Mouse (Mus musculus) heart, embryonic 11.5 days (tissue): ENCODE results near the gene Mgat3. TPM values are rescaled to one million over a fixed set of nuclear protein-coding genes. Genes with fewer than 3 reads are reported as not detected.

Experiments
- ATAC-seq: fragments of 200-750 bp; cut with Nextera tagmentation; replicated peaks from 2 replicates; pipeline ENCODE4 v1.8.0; 2017; ENCODE audit warnings: moderate library complexity; ENCODE audit not compliant: insufficient number of reproducible peaks, low FRiP score, low TSS enrichment
- H3K27ac ChIP-seq: fragments of 300-500 bp; sonication (generic); 2 replicates; pipeline ENCODE4 v1.5.1; 2014; ENCODE audit warnings: mild to moderate bottlenecking, low read depth, low read length
- H3K27me3 ChIP-seq: fragments of 300-500 bp; sonication (generic); 2 replicates; pipeline ENCODE4 v1.6.1; 2014; ENCODE audit warnings: mild to moderate bottlenecking, low read length, mixed read lengths; ENCODE audit not compliant: control insufficient read depth, insufficient read depth
- H3K36me3 ChIP-seq: fragments of 300-500 bp; sonication (generic); 2 replicates; pipeline ENCODE4 v1.6.1; 2014; ENCODE audit warnings: mild to moderate bottlenecking, low read length, moderate library complexity, mixed read lengths; ENCODE audit not compliant: control insufficient read depth, insufficient read depth
- H3K4me1 ChIP-seq: fragments of 300-500 bp; sonication (generic); 2 replicates; pipeline ENCODE4 v1.6.1; 2014; ENCODE audit warnings: low read length; ENCODE audit not compliant: control insufficient read depth, insufficient read depth
- H3K4me2 ChIP-seq: fragments of 300-500 bp; sonication (generic); 2 replicates; pipeline ENCODE4 v1.6.1; 2014; ENCODE audit warnings: mild to moderate bottlenecking, moderate library complexity
- H3K4me3 ChIP-seq: fragments of 300-500 bp; sonication (generic); 2 replicates; pipeline ENCODE4 v1.5.1; 2014; ENCODE audit warnings: low read depth, low read length
- H3K9ac ChIP-seq: fragments of 300-500 bp; sonication (generic); 2 replicates; pipeline ENCODE4 v1.6.1; 2014; ENCODE audit warnings: mild to moderate bottlenecking, low read depth, low read length, moderate library complexity
- H3K9me3 ChIP-seq: fragments of 300-500 bp; sonication (generic); replicated peaks from 2 replicates; pipeline ENCODE4 v1.6.1; 2016; ENCODE audit warnings: low read length; ENCODE audit not compliant: control insufficient read depth
- WGBS: fragments of 180-500 bp; shearing (Covaris S2); extraction: QIAGEN DNeasy Blood & Tissue Kit; methylation state at CpG from one replicate; pipeline ENCODE4 v1.1.7; 2014; ENCODE audit not compliant: insufficient replicate concordance; 5-methylcytosine and 5-hydroxymethylcytosine counted together
- polyA plus RNA-seq: library from polyadenylated mRNA; unstranded; fragments of >200 nt; fragmentation: Nextera tagmentation; extraction: Ambion mirVana; gene quantifications from 2 replicates; pipeline ENCODE4 v1.2.1, GENCODE M21; 2014

Gene Mgat3
- polyA plus RNA-seq, 1 experiment from 2014 or later, result 2.1 TPM

DNA sequence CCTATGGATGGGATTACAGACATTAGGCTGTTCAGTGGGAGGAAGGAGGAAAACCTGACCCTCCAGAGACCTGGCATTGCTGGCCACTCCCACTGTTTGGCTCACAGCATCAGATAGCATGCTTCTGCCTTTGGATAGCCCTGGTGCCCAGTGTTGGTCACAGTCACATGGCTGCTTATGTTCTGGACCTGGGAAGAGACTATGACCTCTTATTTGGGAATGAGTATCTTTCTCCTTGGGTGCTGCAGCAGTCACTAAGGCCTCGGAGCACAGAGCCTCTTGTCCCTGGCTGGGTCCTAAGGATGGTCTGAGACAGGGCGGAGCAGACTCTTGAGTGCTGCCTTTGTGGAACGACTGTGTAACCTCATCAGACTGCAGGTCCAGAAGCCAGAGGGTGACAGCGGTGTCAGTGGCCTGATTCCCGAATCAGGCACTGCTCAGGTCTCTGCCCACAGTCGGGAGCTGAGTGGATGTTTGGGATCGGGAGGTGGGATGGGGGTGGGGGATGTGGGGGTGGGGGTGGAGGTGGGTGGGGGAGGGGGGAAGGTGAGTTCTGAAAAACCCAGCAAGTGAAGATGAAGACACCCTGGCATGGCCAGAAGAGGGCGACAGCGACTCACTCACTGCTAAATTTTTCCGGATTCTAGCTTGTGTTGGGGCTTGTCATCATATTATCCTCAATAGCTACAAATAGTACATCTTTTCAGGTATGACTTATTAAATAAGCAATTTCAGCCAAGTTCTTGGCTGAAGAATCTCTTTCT is 42.4 kb downstream of the Mgat3 start:
- ATAC-seq, result 0 out of 2 replicates have a peak, but pooled peaks have one; percentile 16
- H3K27ac ChIP-seq, result no peak overlapping the region

DNA sequence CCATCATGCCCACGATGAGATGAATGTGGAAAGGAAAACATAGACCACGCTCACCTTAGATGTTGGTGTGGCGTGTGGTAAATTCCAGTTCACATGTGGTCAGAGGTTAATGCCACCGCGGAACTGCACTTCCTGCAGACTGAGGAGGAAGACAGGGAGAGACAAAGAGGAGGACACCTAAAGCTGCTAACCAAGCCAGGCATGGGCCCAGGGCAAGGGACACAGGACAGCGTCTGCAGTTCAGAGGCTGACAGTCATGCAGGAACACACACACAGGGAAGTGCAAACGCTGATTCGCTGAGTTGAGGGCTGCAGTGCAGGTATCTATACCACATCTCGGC is 42.9 kb downstream of the Mgat3 start:
- no peaks in the 10 kb centered on the region for H3K4me1 ChIP-seq
- no peaks in the 10 kb centered on the region for H3K9me3 ChIP-seq
- H3K36me3 ChIP-seq, result peaks cover 3% of the 10 kb centered on the region; the same call in 1 of the 2 replicates
- no peak overlapping the region for H3K9ac ChIP-seq
- ATAC-seq, result no peak
- no peak overlapping the region for H3K4me3 ChIP-seq
- H3K4me2 ChIP-seq, result no peak overlapping the region
- no peak overlapping the region for H3K27ac ChIP-seq
- whole genome bisulfite sequencing, result 61% methylated on average over 9 of the region's 9 CpGs
- no peaks in the 10 kb centered on the region for H3K27me3 ChIP-seq

More for the DNA sequence above, 42.4 kb downstream of the Mgat3 start:
- Histone ChIP-seq H3K4me3 (no peak overlapping the region), H3K27me3 (no peaks in the 10 kb centered on the region), H3K9me3 (no peaks in the 10 kb centered on the region), H3K36me3 (peaks cover 3% of the 10 kb centered on the region; the same call in 1 of the 2 replicates), H3K9ac (no peak overlapping the region), H3K4me2 (no peak overlapping the region), H3K4me1 (no peaks in the 10 kb centered on the region)
- 15% methylated on average over 10 of the region's 10 CpGs for WGBS

DNA sequence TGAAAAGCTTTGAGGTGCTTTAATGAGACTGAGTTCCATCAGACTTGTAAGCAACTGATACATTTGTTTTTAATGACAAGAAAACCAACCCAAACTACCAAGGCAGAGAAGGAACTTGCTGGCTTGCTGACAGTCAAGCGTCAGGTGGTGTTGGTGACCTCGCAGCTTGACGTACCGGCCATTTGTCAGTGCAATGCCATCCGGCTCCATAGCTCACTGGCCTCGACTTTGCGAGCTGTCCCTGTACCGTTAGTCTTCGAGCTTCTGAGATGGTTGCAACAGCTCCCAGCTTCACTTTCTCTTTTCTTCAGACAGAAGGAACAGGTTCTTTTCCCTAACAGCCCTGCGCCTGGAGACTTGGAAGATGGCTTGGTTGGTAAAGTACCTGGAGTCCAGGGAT is 44.0 kb downstream of the Mgat3 start:
- Histone ChIP-seq H3K4me2 (no peak overlapping the region), H3K27me3 (no peaks in the 10 kb centered on the region), H3K4me3 (no peak overlapping the region), H3K27ac (no peak overlapping the region), H3K9me3 (no peaks in the 10 kb centered on the region), H3K4me1 (no peaks in the 10 kb centered on the region), H3K9ac (no peak overlapping the region), H3K36me3 (no peaks in the 10 kb centered on the region)
- 82% methylated on average over 10 of the region's 10 CpGs for WGBS
- no peak for ATAC-seq

DNA sequence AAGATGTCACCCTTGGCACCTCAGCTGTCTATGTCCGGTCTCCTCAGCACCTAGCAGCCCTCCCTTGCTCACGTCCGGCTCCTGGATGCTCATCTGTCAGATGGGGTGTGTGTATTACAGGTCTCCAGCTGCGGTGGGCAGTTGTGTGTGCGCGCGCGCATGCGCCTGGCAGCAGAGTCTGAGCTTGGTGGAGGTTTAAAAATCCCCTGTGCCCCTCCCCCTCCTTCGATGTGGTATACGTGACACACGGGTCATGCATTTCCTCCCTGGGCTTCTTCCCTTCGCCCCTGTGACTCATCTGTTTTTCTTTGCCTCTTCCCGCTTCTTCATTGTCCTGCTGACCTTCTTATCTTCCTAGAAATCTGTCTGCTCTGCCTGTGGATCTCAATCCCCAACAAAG is 45.7 kb downstream of the Mgat3 start:
- no peak overlapping the region for H3K4me3 ChIP-seq
- H3K27me3 ChIP-seq, result no peaks in the 10 kb centered on the region
- H3K9ac ChIP-seq, result no peak overlapping the region
- no peak overlapping the region for H3K27ac ChIP-seq
- ATAC-seq, result no peak
- 27% methylated on average over 14 of the region's 14 CpGs for WGBS
- H3K9me3 ChIP-seq, result no peaks in the 10 kb centered on the region
- peaks cover 7% of the 10 kb centered on the region for H3K4me1 ChIP-seq
- H3K4me2 ChIP-seq, result peak overlapping the region; percentile 23
- no peaks in the 10 kb centered on the region for H3K36me3 ChIP-seq

GRCm38 (mm10) chr15:80219705-80220657 is 46.5 kb downstream of the Mgat3 start:
- Histone ChIP-seq H3K27me3 (no peaks in the 10 kb centered on the region), H3K36me3 (no peaks in the 10 kb centered on the region), H3K9ac (no peak overlapping the region), H3K27ac (no peak overlapping the region), H3K4me3 (no peak overlapping the region), H3K4me1 (peaks cover 7% of the 10 kb centered on the region), H3K4me2 (peak overlapping the region; percentile 23), H3K9me3 (no peaks in the 10 kb centered on the region)
- WGBS, result 60% methylated on average over 4 of the region's 4 CpGs
- no peak for ATAC-seq

GRCm38 (mm10) chr15:80221031-80221430 is 47.5 kb downstream of the Mgat3 start:
- Histone ChIP-seq H3K9me3 (no peaks in the 10 kb centered on the region), H3K4me1 (peaks cover 7% of the 10 kb centered on the region), H3K9ac (no peak overlapping the region), H3K4me2 (no peak overlapping the region), H3K27ac (no peak overlapping the region), H3K27me3 (no peaks in the 10 kb centered on the region), H3K4me3 (no peak overlapping the region), H3K36me3 (no peaks in the 10 kb centered on the region)
- ATAC-seq, result no peak
- WGBS, result 62% methylated on average over 8 of the region's 8 CpGs

- no peak overlapping the region; the same call in 1 of the 2 replicates for H3K4me2 ChIP-seq
- H3K36me3 ChIP-seq, result no peaks in the 10 kb centered on the region
- no peak overlapping the region for H3K9ac ChIP-seq
- no peak overlapping the region for H3K4me3 ChIP-seq
- no peak for ATAC-seq
- 61% methylated on average over 7 of the region's 7 CpGs for WGBS
- H3K4me1 ChIP-seq, result peaks cover 7% of the 10 kb centered on the region
- no peaks in the 10 kb centered on the region for H3K27me3 ChIP-seq
- no peaks in the 10 kb centered on the region for H3K9me3 ChIP-seq
- no peak overlapping the region for H3K27ac ChIP-seq
These were observed 50.2 kb downstream of the Mgat3 start for GRCm38 (mm10) chr15:80223751-80224150.

DNA sequence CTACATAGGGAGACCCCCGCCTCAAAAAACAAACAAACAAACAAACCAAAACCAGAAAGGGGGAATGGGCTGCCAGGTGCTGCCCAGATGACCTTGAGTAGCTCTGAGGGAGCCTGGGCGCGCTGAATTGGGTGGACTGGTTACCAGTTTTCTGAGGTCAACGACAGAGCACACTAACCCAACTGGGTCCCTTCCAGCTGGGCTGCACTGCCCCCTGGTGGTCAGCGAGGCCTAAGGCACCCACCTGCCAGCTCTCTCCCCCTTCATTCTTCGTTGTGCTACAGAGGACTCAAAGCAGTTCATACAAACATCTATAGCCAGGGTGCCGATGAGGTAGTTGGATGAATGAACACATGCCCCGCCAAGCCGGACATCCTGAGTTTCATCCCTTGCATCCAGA is 51.7 kb downstream of the Mgat3 start:
- 24% methylated on average over 9 of the region's 9 CpGs for WGBS
- Histone ChIP-seq H3K27me3 (no peaks in the 10 kb centered on the region), H3K4me3 (no peak overlapping the region), H3K9me3 (no peaks in the 10 kb centered on the region), H3K36me3 (no peaks in the 10 kb centered on the region), H3K4me1 (peaks cover 7% of the 10 kb centered on the region), H3K27ac (no peak overlapping the region), H3K9ac (no peak overlapping the region), H3K4me2 (no peak overlapping the region)
- ATAC-seq, result no peak
